Mouse (Mus musculus): ENCODE results near the gene H2afx.
"Not testable (repeated sequence)": the region's sequence is repeated elsewhere in the genome, so short reads cannot be mapped to it uniquely, and the experiment has no call there.

Gene H2afx

GRCm38 (mm10) chr9:44334396-44335330 lies at the start of gene H2afx:
Gene H2afx, plus strand, starts transcription at chr9:44334694.
- DNase-seq (ENCODE audit: low read depth, low spot score), result peak; percentile 100

- DNase-seq (ENCODE audit: low read depth, low spot score), result no peak
These were observed 48.1 kb upstream of the H2afx start for GRCm38 (mm10) chr9:44286256-44286850.

DNA sequence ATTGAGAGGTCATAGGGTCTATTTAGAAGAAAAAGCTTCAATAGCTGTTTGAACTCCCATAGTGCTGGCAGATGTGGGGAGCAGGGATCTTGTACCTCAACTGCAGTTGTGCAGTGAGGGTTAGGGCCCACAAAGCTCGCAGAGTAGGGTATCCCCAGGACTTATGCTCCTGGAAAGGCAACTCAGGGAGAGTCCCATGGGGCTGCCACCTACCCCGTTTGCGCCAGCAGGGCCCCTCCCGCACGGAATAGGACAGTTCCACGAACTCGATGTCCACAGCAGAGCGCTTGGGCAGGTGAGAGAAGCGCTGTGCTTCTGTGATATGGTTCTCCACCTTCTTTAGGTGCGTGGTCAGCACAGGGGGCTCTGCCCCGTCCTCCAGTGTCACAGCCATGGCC lies 47.5 kb upstream of the H2afx start:
- DNase-seq (ENCODE audit: low read depth, low spot score), result no peak

- DNase-seq (ENCODE audit: low read depth, low spot score), result no peak
These were observed 47.0 kb upstream of the H2afx start for GRCm38 (mm10) chr9:44287401-44288075.

DNA sequence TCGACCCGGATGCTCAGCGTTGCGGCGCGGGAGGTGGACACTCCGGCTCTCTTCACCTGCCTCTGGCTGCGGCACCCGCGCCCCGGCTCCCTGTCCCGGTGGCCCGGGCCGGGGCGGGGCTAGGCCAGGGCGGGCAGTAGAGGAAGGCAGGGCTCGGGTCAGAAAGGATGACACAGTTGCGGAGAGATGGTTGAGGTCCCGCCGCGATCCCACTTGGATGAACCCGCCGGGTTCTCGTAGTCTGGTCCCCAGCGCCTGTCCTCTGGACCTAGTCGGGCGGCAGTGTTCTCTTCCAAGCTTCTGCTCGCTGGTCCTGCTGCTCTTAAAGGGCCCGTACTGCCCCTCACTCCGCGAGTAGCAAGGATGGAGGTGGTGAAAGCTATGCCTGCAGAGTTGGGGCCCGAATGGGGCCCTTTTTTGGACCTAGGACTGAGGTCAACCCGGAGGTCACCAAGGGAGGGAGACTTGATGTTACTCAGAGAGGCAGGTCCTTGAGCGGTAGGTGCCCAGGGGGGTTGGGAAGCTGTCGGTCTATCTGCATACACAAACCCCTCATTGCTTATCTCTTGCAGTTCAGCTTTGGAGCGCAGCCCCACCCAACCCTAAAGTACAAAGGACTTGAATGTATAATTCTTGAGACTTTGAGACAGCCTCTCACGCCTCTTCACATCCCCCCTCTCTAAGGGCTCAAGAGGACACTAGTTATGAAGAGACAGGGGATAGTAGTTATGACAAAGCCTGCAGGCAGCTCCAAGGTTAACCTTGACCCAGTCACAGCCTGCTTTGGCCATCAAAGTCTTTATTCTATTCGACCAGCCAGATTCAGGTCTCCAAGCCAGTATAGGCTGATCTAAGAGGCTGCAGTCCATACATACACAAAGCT lies 46.2 kb upstream of the H2afx start, which contains the start of gene Abcg4:
Gene Abcg4 (minus strand): TSS at position 540 of the 883 bp plus-strand sequence.
- DNase-seq (ENCODE audit: low read depth, low spot score), result no peak

DNA sequence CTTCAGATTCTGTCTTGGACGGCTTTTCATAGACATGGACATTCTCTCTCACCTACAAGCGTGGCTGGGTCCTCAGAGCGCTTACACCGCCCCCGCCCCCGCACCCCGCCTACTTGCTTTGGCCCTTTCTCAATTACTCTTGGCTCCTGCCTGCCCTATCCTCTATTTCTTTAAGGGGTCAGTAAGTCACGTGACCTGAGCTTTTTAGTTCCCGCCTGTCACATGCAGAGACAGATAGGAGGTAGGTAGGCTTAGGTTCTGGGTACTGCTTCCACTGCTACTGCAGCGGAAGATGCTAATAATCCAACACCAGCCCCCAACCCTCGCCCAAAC lies 45.6 kb upstream of the H2afx start:
- DNase-seq (ENCODE audit: low read depth, low spot score), result no peak

- DNase-seq (ENCODE audit: low read depth, low spot score), result no peak
These were observed 42.0 kb upstream of the H2afx start for GRCm38 (mm10) chr9:44292490-44292889.

- DNase-seq (ENCODE audit: low read depth, low spot score), result not testable (repeated sequence)
These were observed 34.5 kb upstream of the H2afx start for GRCm38 (mm10) chr9:44300001-44300400.

- DNase-seq (ENCODE audit: low read depth, low spot score), result peak; percentile 99
These were observed 28.9 kb upstream of the H2afx start, which contains the start of gene Hinfp for GRCm38 (mm10) chr9:44305466-44306079. Gene Hinfp, minus strand, starts transcription at chr9:44305671.

DNA sequence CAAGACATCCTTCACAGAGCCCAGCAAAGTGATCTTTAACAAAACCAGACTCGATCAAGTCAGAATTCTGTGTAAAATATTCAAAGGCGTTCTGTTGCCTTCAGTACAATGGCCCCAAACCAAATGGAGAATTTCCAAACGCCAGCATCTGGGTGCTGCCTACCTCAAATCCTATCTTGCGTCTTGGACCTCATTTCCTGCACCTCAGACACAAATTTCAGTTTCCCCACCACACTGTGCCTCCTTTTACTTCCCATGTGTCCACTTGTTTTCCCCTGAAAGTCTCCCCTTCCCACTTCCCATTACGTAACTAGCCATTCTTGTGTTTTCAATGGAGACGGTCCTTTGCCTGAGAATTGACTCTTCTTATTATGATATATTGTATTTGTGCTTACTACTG lies 28.0 kb upstream of the H2afx start:
- no peak for DNase-seq (ENCODE audit: low read depth, low spot score)

DNA sequence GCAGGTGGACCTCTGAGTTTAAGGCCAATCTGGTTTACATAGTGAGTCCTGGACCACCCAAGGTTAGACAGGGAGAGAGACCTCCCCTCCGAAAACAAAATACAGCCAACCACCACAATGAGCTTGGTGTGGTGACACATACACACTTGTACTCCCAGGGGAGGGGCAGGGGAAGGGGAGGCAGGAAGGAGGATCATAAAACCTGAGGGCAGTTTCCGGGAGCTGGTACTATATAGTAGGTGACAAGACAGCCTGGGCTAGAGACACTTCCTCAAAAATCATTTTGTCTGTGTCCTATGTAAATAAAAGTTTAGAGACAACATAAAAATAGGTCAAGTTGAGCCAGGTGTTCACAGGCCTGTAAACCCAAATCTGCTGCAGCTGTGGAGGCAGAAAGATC lies 27.2 kb upstream of the H2afx start:
- no peak for DNase-seq (ENCODE audit: low read depth, low spot score)

- no peak for DNase-seq (ENCODE audit: low read depth, low spot score)
These were observed 24.7 kb upstream of the H2afx start for GRCm38 (mm10) chr9:44309756-44310155.

DNA sequence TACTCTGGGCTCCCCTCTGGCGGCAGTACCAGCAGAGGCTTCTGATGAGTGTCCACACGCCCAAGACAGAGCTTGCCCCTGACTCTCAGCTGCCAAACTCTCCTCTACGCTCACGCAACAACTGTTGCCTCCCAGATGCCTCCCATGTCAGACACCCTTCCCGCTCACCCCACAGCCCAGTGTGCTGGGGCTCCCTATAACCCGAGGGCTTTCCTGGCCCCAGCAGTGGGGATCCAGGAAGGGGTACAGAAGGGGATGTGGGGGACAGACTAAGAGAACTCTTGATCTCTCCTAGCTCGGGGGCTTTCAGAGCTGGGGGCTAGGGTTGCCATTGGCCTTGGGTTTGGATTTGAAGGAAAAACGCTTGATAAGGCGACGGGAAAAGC lies 23.8 kb upstream of the H2afx start:
- DNase-seq (ENCODE audit: low read depth, low spot score), result no peak

DNA sequence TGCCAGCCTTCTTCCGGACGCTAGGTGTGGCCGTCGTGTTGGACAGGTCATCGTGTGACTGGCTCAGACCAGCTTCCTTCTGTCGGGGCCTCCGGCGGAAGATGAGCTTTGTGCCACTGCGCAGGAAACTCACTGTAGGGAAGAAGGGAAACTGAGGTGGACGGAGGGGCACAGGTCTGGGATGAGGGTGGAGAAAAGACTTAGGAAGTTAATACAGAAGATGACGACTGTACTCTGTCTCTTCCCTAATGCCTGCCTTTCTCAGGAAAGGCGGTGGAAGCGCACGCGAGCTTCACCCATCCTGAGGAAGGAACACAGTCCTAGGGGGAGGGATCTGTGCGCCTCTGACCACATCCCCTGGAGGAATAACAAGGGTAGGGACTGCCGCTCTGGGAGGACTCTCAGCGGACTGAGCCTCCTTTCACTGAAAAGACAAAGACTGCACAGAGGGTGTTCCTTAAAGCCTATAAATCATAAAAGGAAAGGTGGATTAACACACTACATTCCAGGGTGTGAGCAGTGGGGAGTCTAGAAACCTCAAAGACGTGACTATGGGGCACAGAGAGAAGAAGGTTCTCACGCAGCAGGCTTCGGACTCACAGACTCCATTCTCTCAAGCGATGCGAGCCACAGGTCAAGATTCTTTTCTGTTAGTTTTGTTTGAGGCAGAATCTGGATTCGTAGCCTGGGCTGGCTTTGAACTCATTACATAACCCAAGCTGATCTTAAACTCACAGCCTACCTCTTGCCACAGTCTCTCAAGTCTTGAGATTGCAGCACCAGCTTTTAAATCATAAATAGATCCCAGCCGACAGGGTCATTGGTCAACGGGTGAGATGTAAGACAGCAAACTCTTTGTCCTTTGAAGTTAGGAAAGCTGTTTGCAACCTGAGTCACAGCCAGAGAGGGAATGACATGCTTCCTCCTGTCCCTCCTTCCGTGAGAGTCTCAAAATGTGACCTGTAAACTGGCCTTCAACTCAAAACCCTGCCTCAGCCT lies 23.1 kb upstream of the H2afx start:
- DNase-seq (ENCODE audit: low read depth, low spot score), result no peak

GRCm38 (mm10) chr9:44313476-44314256 lies 20.8 kb upstream of the H2afx start:
- DNase-seq (ENCODE audit: low read depth, low spot score), result no peak

GRCm38 (mm10) chr9:44314257-44314547 lies 20.3 kb upstream of the H2afx start:
- no peak for DNase-seq (ENCODE audit: low read depth, low spot score)

DNA sequence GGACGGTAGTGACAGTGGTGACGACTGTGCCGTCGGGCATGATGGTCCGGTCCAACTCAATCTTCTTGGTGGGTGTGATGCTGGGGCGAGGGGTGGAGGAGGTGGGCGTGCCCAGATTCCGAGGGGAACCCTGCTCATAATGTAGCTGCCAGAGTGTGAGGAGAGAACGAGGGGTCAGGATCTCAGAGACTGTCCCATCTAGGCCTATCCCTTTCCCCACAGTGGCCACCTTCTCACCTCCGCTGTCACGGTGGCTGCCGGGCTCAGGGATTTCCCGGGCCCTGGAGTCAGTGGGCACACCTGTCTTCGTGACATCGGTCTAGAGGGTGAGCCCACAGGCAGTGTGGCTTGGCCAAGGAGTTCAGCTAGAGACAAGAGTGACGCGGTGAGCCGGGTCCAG lies 19.6 kb upstream of the H2afx start:
- no peak for DNase-seq (ENCODE audit: low read depth, low spot score)

GRCm38 (mm10) chr9:44317452-44317851 lies 17.0 kb upstream of the H2afx start:
- no peak for DNase-seq (ENCODE audit: low read depth, low spot score)
